ENCODE assay signal across 8 mouse cellular contexts in genomic region chr4:99930518-99931239, GRCm38 (mm10). TPM values are rescaled to one million over a fixed set of nuclear protein-coding genes. Genes with fewer than 3 reads are reported as not detected.
DNase-seq lines count a peak whose midpoint lies in the region; ATAC-seq lines count a peak whose summit lies in the region.

No protein-coding gene starts in this region.

- H3K9me3 ChIP-seq in embryonic facial prominence, embryonic 12.5 days, result no peaks in the 10 kb centered on the region
- H3K9me3 ChIP-seq in lung, embryonic 15.5 days, result no peaks in the 10 kb centered on the region

- H3K27ac ChIP-seq in embryonic facial prominence, embryonic 12.5 days, result no peak overlapping the region
- H3K27ac ChIP-seq in lung, embryonic 15.5 days, result peak overlapping the region; percentile 67

- no peaks in the 10 kb centered on the region for H3K27me3 ChIP-seq in embryonic facial prominence, embryonic 12.5 days
- no peaks in the 10 kb centered on the region for H3K27me3 ChIP-seq in lung, embryonic 15.5 days

- no peak for ATAC-seq in embryonic facial prominence, embryonic 12.5 days (ENCODE audit: insufficient number of reproducible peaks, insufficient read depth, low FRiP score, low TSS enrichment)
- no peak for ATAC-seq in lung, embryonic 15.5 days (ENCODE audit: borderline replicate concordance, extremely low read depth, low FRiP score, low TSS enrichment)
- no peak for ATAC-seq in monocyte, adult 5-6 weeks (replicated peaks; ENCODE audit: insufficient number of reproducible peaks, low FRiP score, low TSS enrichment, poor library complexity, severe bottlenecking)

- intact Hi-C loops in heart, postnatal 10 days (cut with DNase I), result no loop called here

- no peak overlapping the region for H3K9ac ChIP-seq in embryonic facial prominence, embryonic 12.5 days
- no peak overlapping the region for H3K9ac ChIP-seq in lung, embryonic 15.5 days

- 52% methylated on average over 10 of the region's 10 CpGs for WGBS in embryonic facial prominence, embryonic 12.5 days
- 42% methylated on average over 10 of the region's 10 CpGs for WGBS in lung, embryonic 15.5 days

- peak overlapping the region; percentile 96 for H3K4me2 ChIP-seq in embryonic facial prominence, embryonic 12.5 days (replicated peaks)
- peak overlapping the region; percentile 82 for H3K4me2 ChIP-seq in lung, embryonic 15.5 days

- H3K4me3 ChIP-seq in embryonic facial prominence, embryonic 12.5 days, result no peak overlapping the region
- peak overlapping the region; percentile 66 for H3K4me3 ChIP-seq in lung, embryonic 15.5 days

- peak; percentile 56 for DNase-seq in gastrocnemius, adult 18-20 months (ENCODE audit: low spot score)
- no peak for DNase-seq in gastrocnemius, postnatal 4 days (ENCODE audit: low spot score in 2 of 2)
- DNase-seq in heart, postnatal 10 days, result peak; percentile 50 to 52
- DNase-seq in left cerebral cortex, adult 11 months (ENCODE audit: low spot score), result no peak
- DNase-seq in kidney, adult 8-10 months, result no peak

- H3K4me1 ChIP-seq in embryonic facial prominence, embryonic 12.5 days, result peaks cover 3% of the 10 kb centered on the region; the same call in 1 of the 2 replicates
- peaks cover 16% of the 10 kb centered on the region for H3K4me1 ChIP-seq in lung, embryonic 15.5 days

- H3K36me3 ChIP-seq in embryonic facial prominence, embryonic 12.5 days, result no peaks in the 10 kb centered on the region; the same call in 1 of the 2 replicates
- H3K36me3 ChIP-seq in lung, embryonic 15.5 days, result no peaks in the 10 kb centered on the region

RNA-seq across cellular contexts. Expression of gene Itgb3bp, which starts 1.1 kb away (rescaled TPM):
- total RNA-seq in gastrocnemius, adult 18-20 months (2021), result 1 to 10 TPM; 4.2 to 4.3 TPM
- 10 to 100 TPM in 1 of 2 experiments, 1 to 10 TPM in 1; 8.8 to 10.8 TPM for total RNA-seq in gastrocnemius, postnatal 4 days (2021)
- 45.2 and 49.4 TPM in 2 replicates for polyA plus RNA-seq in embryonic facial prominence, embryonic 12.5 days (2016; fragmentation: Nextera tagmentation; extraction: Ambion mirVana)
- 1 to 10 TPM; 7.6 to 8.8 TPM for total RNA-seq in heart, postnatal 10 days (2021)
- 38.4 and 41.1 TPM in 2 replicates for polyA plus RNA-seq in lung, embryonic 15.5 days (2015; fragmentation: Nextera tagmentation; extraction: Ambion mirVana)
- total RNA-seq in monocyte, adult 5-6 weeks (2017), result 6.0 to 8.1 TPM (median 8.1 TPM) in 3 replicates

RNA-seq across cellular contexts. Expression of gene Pgm1, which starts 1.5 kb away (rescaled TPM):
- 1,000 to 10,000 TPM in 1 of 2 experiments, 100 to 1,000 TPM in 1; 993 to 1,171 TPM for total RNA-seq in gastrocnemius, adult 18-20 months (2021)
- total RNA-seq in gastrocnemius, postnatal 4 days (2021), result 100 to 1,000 TPM; 498 to 511 TPM
- polyA plus RNA-seq in embryonic facial prominence, embryonic 12.5 days (2016; fragmentation: Nextera tagmentation; extraction: Ambion mirVana), result 42.2 and 43.5 TPM in 2 replicates
- total RNA-seq in heart, postnatal 10 days (2021), result 100 to 1,000 TPM; 222 to 228 TPM
- polyA plus RNA-seq in lung, embryonic 15.5 days (2015; fragmentation: Nextera tagmentation; extraction: Ambion mirVana), result 71.5 and 79.2 TPM in 2 replicates
- 11.8 to 18.0 TPM (median 14.0 TPM) in 3 replicates for total RNA-seq in monocyte, adult 5-6 weeks (2017)

Comparison
In these comparisons a context has a peak if more than half of its experiments do, and no peak if none do; other contexts are left out.
1. DNase-seq: peak in gastrocnemius, adult 18-20 months (single experiment) and heart, postnatal 10 days (2 of 2); none in gastrocnemius, postnatal 4 days (0 of 2), left cerebral cortex, adult 11 months (single experiment) and kidney, adult 8-10 months (0 of 2).
2. RNA of gene Pgm1, which starts 1.5 kb away (total RNA-seq): 993 to 1,171 TPM in gastrocnemius, adult 18-20 months, 498 to 511 TPM in gastrocnemius, postnatal 4 days and 222 to 228 TPM in heart, postnatal 10 days; 11.8 to 18.0 TPM in monocyte, adult 5-6 weeks; every median in the first group is over 10 times any median in the second.